Mouse (Mus musculus): ENCODE results near the gene Tnni2. TPM values are rescaled to one million over a fixed set of nuclear protein-coding genes. Genes with fewer than 3 reads are reported as not detected.

The Tnni2 gene
- polyA plus RNA-seq, 1 experiment from 2014 or later = 4.3 TPM

DNA sequence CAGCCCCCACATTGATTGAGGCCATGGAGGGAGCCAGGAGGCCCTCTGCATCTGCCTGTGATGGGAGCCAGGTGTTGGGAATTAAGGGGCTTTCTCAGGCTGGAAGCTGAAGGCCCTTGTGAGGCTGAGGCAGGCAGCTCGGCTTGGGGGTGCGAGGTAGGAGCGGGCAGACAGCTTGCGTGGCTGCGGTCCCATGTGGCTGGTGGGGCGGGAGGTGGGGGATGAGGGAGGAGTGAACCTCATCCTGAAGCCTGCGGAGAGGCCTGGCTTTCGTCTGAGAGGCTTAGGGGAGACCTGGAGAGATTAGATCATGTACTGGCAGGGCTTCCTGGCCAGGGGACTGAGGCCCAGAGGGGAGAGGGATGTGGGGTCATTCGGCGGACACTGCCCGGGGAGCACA, 41.5 kb downstream of the Tnni2 start:
- H3K9ac ChIP-seq = no peak overlapping the region
- no peak for DNase-seq
- no peaks in the 10 kb centered on the region for H3K9me3 ChIP-seq (replicated peaks)
- ATAC-seq (ENCODE audit: low read depth) = no peak
- peaks cover 20% of the 10 kb centered on the region for H3K4me1 ChIP-seq (replicated peaks)
- H3K27me3 ChIP-seq = peaks cover 8% of the 10 kb centered on the region; the same call in 1 of the 2 replicates
- H3K36me3 ChIP-seq = no peaks in the 10 kb centered on the region
- no peak overlapping the region for H3K4me2 ChIP-seq
- H3K4me3 ChIP-seq (replicated peaks) = no peak overlapping the region
- peak overlapping the region; percentile 73; the same call in 1 of the 2 replicates for H3K27ac ChIP-seq
- WGBS (ENCODE audit: insufficient replicate concordance) = 59% methylated on average over 11 of the region's 11 CpGs

DNA sequence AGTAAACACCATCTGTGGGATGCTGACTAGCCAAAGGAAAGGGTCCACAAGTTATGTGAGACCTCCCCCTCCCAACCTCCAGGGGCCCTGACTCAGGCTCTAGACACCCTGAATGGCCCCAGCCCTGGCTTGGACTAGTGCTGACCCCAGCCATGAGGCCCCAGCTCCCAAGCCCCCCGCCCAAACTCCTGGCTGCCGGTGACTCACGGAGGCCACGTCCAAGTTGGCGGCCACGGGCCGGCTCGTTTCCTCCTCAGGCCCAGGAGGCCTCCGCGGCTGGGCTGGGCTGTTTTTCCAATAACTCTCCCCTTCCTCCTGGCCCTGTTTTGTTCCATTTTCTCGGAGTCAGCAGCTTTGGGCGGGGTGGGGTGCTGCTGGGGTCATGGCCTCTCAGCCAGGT, 43.2 kb downstream of the Tnni2 start:
- Histone ChIP-seq H3K9me3 (replicated peaks) (no peaks in the 10 kb centered on the region), H3K27me3 (peaks cover 8% of the 10 kb centered on the region; the same call in 1 of the 2 replicates), H3K9ac (no peak overlapping the region), H3K36me3 (no peaks in the 10 kb centered on the region), H3K4me3 (replicated peaks) (no peak overlapping the region), H3K4me1 (replicated peaks) (peaks cover 20% of the 10 kb centered on the region), H3K27ac (no peak overlapping the region), H3K4me2 (no peak overlapping the region)
- DNase-seq (no peak), ATAC-seq (ENCODE audit: low read depth) (no peak)
- WGBS (ENCODE audit: insufficient replicate concordance) = 48% methylated on average over 12 of the region's 12 CpGs

DNA sequence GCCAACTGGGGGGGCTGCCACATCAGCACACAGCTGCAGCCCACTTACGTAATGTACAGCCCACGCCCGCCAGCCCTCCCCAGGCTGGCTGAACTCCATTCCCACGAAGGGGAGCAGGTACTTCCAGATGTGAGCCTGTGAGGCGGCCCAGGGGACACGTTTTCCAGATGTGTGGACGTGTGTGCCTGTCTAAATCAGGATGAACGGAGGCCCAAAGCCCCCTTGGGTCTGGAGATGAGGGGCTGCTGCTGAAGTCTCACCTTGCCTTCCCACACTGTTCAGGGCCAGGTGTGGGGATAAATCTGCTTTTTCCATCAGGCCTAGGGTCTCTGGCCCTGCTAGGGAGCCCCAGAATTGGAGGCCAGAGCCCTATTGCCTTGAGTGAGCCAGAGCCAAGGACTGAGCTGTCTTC, 45.1 kb downstream of the Tnni2 start:
- no peak overlapping the region for H3K4me2 ChIP-seq
- peaks cover 8% of the 10 kb centered on the region; the same call in 1 of the 2 replicates for H3K27me3 ChIP-seq
- ATAC-seq (ENCODE audit: low read depth) (no peak), DNase-seq (no peak)
- no peaks in the 10 kb centered on the region for H3K9me3 ChIP-seq (replicated peaks)
- no peak overlapping the region for H3K4me3 ChIP-seq (replicated peaks)
- no peak overlapping the region for H3K27ac ChIP-seq
- WGBS (ENCODE audit: insufficient replicate concordance) = 64% methylated on average over 8 of the region's 8 CpGs
- H3K9ac ChIP-seq = no peak overlapping the region
- H3K4me1 ChIP-seq (replicated peaks) = peaks cover 8% of the 10 kb centered on the region
- H3K36me3 ChIP-seq = no peaks in the 10 kb centered on the region

DNA sequence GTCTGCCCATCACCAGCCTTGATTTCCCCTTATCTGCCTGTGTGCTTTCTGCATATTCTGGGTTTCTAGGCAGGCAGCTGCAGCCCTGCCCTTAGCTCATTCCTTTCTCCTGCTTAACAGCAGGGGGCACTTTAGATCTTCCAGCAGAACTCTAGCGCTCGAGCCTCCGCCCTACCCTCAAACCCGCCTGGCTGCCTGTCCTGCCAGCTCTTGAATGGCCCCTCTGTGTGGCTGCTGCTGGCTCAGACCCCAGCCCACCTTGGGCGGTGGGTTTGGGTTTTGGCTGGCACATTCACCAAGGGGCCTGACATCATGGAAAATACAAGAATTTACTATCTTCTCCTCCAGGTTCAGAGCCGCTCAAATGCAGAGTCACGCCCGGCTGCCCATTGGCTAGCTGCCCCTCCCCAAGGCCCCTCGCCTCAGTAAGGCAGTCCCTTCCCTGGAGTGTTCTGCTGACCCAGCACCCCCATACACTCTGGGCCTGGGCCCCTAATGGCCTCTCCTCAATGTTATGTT, 45.8 kb downstream of the Tnni2 start:
- peak; percentile 31 for DNase-seq
- Histone ChIP-seq H3K9ac (no peak overlapping the region), H3K9me3 (replicated peaks) (no peaks in the 10 kb centered on the region), H3K4me3 (replicated peaks) (no peak overlapping the region), H3K27me3 (peaks cover 8% of the 10 kb centered on the region; the same call in 1 of the 2 replicates), H3K27ac (no peak overlapping the region), H3K4me2 (no peak overlapping the region), H3K36me3 (no peaks in the 10 kb centered on the region), H3K4me1 (replicated peaks) (peaks cover 4% of the 10 kb centered on the region; the same call in 1 of the 2 replicates)
- no peak; the same call in 1 of the 2 replicates for ATAC-seq (ENCODE audit: low read depth)
- 26% methylated on average over 9 of the region's 9 CpGs for WGBS (ENCODE audit: insufficient replicate concordance)

DNA sequence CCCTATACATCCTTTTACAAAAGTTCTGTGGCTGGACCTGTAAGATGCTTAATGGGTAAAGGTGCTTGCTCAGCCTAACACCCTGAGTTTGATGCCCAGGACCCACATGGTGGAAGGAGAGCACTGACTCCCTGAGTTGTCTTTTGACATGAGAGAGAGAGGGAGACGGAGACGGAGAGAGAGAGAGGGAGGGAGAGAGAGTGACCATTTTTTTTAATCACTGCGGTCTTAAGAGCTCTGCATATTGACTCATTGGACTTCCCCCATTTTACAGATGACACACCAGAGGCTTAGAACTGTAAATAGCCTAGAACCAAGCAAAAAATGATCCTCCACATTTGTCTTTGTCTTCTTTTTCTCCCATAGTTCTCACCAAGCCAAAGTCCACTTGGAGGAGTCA, 46.4 kb downstream of the Tnni2 start:
- WGBS (ENCODE audit: insufficient replicate concordance) = 56% methylated on average over 3 of the region's 3 CpGs
- H3K9me3 ChIP-seq (replicated peaks) = no peaks in the 10 kb centered on the region
- H3K27me3 ChIP-seq = peaks cover 6% of the 10 kb centered on the region; the same call in 1 of the 2 replicates
- no peaks in the 10 kb centered on the region for H3K36me3 ChIP-seq
- DNase-seq = no peak
- no peak overlapping the region for H3K4me3 ChIP-seq (replicated peaks)
- no peak overlapping the region for H3K27ac ChIP-seq
- ATAC-seq (ENCODE audit: low read depth) = no peak
- no peak overlapping the region for H3K9ac ChIP-seq
- peaks cover 4% of the 10 kb centered on the region; the same call in 1 of the 2 replicates for H3K4me1 ChIP-seq (replicated peaks)
- H3K4me2 ChIP-seq = no peak overlapping the region

DNA sequence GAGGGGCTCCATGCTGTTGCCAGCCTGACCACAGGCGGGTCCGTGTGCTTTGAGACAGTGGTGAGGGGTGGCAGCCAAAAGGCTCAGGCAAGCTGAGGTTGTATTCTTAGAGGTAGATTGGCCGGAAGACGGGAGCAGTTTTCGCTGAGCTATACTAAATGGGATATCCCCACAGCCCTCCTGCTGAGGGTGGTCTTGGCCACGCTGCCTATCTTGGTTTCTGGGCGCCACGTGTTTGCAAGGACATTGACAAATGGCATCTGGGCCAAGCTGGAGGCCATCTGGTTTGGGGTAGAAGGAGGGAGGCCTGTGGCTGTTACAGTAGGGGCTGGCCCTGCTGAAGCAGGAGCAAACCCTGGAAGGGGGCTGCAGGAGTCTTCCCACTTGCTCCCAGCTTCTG, 51.9 kb downstream of the Tnni2 start:
- DNase-seq (no peak), ATAC-seq (ENCODE audit: low read depth) (no peak)
- H3K4me3 ChIP-seq (replicated peaks) = no peak overlapping the region
- WGBS (ENCODE audit: insufficient replicate concordance) = 66% methylated on average over 8 of the region's 8 CpGs
- no peaks in the 10 kb centered on the region for H3K36me3 ChIP-seq
- H3K9ac ChIP-seq = no peak overlapping the region
- H3K9me3 ChIP-seq (replicated peaks) = no peaks in the 10 kb centered on the region
- H3K4me2 ChIP-seq = no peak overlapping the region
- H3K4me1 ChIP-seq (replicated peaks) = no peaks in the 10 kb centered on the region
- 0 out of 2 replicates have a peak, but pooled peaks cover 1% of the 10 kb centered on the region for H3K27me3 ChIP-seq
- no peak overlapping the region for H3K27ac ChIP-seq

Other genes with a start within 250 kb of the Tnni2 start
- gene Krtap5-3, start 240.4 kb upstream of the Tnni2 start, polyA plus RNA-seq (2015; fragmentation: Nextera tagmentation; extraction: Ambion mirVana) = not detected in 2 replicates
- gene Gm7579, start 229.9 kb upstream of the Tnni2 start, polyA plus RNA-seq (2015; fragmentation: Nextera tagmentation; extraction: Ambion mirVana) = not detected in 2 replicates
- gene Krtap5-5, start 211.8 kb upstream of the Tnni2 start, polyA plus RNA-seq (2015; fragmentation: Nextera tagmentation; extraction: Ambion mirVana) = not detected in 2 replicates
- gene Gm40460, start 200.7 kb upstream of the Tnni2 start, polyA plus RNA-seq (2015; fragmentation: Nextera tagmentation; extraction: Ambion mirVana) = not detected in 2 replicates
- gene Gm2431, start 183.5 kb upstream of the Tnni2 start, polyA plus RNA-seq (2015; fragmentation: Nextera tagmentation; extraction: Ambion mirVana) = not detected in 2 replicates
- gene Gm4559, start 167.4 kb upstream of the Tnni2 start, polyA plus RNA-seq (2015; fragmentation: Nextera tagmentation; extraction: Ambion mirVana) = not detected in 2 replicates
- gene Krtap5-1, start 144.7 kb upstream of the Tnni2 start, polyA plus RNA-seq (2015; fragmentation: Nextera tagmentation; extraction: Ambion mirVana) = not detected in 2 replicates
- gene Krtap5-4, start 138.3 kb upstream of the Tnni2 start, polyA plus RNA-seq (2015; fragmentation: Nextera tagmentation; extraction: Ambion mirVana) = not detected in 2 replicates
- gene Ifitm10, start 68.1 kb upstream of the Tnni2 start, polyA plus RNA-seq (2015; fragmentation: Nextera tagmentation; extraction: Ambion mirVana) = 1.5 and 1.8 TPM in 2 replicates
- 0.61 TPM in 1 of 2 replicates, not detected in the other for gene Gm49369, start 59.1 kb upstream of the Tnni2 start, polyA plus RNA-seq (2015; fragmentation: Nextera tagmentation; extraction: Ambion mirVana)
- gene Ctsd, start 53.8 kb upstream of the Tnni2 start, polyA plus RNA-seq (2015; fragmentation: Nextera tagmentation; extraction: Ambion mirVana) = 297 and 306 TPM in 2 replicates
- not detected in 2 replicates for gene Syt8, start 7.0 kb upstream of the Tnni2 start, polyA plus RNA-seq (2015; fragmentation: Nextera tagmentation; extraction: Ambion mirVana)
- 14.2 and 15.5 TPM in 2 replicates for gene Lsp1, start 19.0 kb downstream of the Tnni2 start, polyA plus RNA-seq (2015; fragmentation: Nextera tagmentation; extraction: Ambion mirVana)
- gene Tnnt3, start 57.0 kb downstream of the Tnni2 start, polyA plus RNA-seq (2015; fragmentation: Nextera tagmentation; extraction: Ambion mirVana) = 1.6 and 2.6 TPM in 2 replicates
- gene Mrpl23, start 90.9 kb downstream of the Tnni2 start, polyA plus RNA-seq (2015; fragmentation: Nextera tagmentation; extraction: Ambion mirVana) = 11.3 and 12.2 TPM in 2 replicates
- gene Igf2, start 225.0 kb downstream of the Tnni2 start, polyA plus RNA-seq (2015; fragmentation: Nextera tagmentation; extraction: Ambion mirVana) = 369 and 378 TPM in 2 replicates
- gene Gm49394, start 228.1 kb downstream of the Tnni2 start, polyA plus RNA-seq (2015; fragmentation: Nextera tagmentation; extraction: Ambion mirVana) = not detected in 2 replicates

Measured in liver, embryonic 13.5 days (tissue).